Mouse (Mus musculus) thymus, adult 2 months (tissue): Measurements from ENCODE around the gene Creb3l1. TPM values are rescaled to one million over a fixed set of nuclear protein-coding genes. Genes with fewer than 3 reads are reported as not detected.

Experiments used
- DNase-seq: peaks from one replicate; pipeline ENCODE4 v3.0.0; 2021
- H3K27ac ChIP-seq: fragments of 200-500 bp; 2 replicates; pipeline ENCODE4 v1.5.1; 2012; ENCODE audit warnings: low read length, control low read depth; ENCODE audit not compliant: control insufficient read depth, insufficient read depth
- H3K27me3 ChIP-seq: fragments of 200-500 bp; 2 replicates; pipeline ENCODE4 v1.6.1; 2012; ENCODE audit warnings: mild to moderate bottlenecking, low read length, moderate library complexity, mixed read lengths; ENCODE audit not compliant: control insufficient read depth, insufficient read depth
- H3K36me3 ChIP-seq: fragments of 200-500 bp; 2 replicates; pipeline ENCODE4 v1.6.1; 2012; ENCODE audit warnings: mild to moderate bottlenecking, low read length, moderate library complexity; ENCODE audit not compliant: control insufficient read depth, insufficient read depth
- H3K4me1 ChIP-seq: fragments of 200-500 bp; replicated peaks from 2 replicates; pipeline ENCODE4 v1.6.1; 2012; ENCODE audit warnings: low read length; ENCODE audit not compliant: control insufficient read depth, insufficient read depth
- H3K4me3 ChIP-seq: fragments of 200-500 bp; 2 replicates; pipeline ENCODE4 v1.5.1; 2012; ENCODE audit warnings: mild to moderate bottlenecking, low read length, control low read depth, moderate library complexity; ENCODE audit not compliant: control insufficient read depth, insufficient read depth
- CTCF ChIP-seq: fragments of 200-500 bp; IDR thresholded peaks from 2 replicates; pipeline ENCODE4 v1.5.1; 2012; ENCODE audit warnings: mild to moderate bottlenecking, control low read depth, low read length, moderate library complexity, borderline replicate concordance; ENCODE audit not compliant: control insufficient read depth, poor library complexity, insufficient read depth; ENCODE audit errors: extremely low read depth
- POLR2A ChIP-seq: fragments of 200-500 bp; IDR thresholded peaks from 2 replicates; pipeline ENCODE4 v1.6.1; 2012; ENCODE audit warnings: mild to moderate bottlenecking, low read length, control low read depth, moderate library complexity; ENCODE audit not compliant: control insufficient read depth, poor library complexity, insufficient read depth; ENCODE audit errors: extremely low read depth
- WGBS: fragments of 180-500 bp; shearing (Covaris S2); methylation state at CpG from one replicate; pipeline ENCODE4 v1.1.7; 2018; 5-methylcytosine and 5-hydroxymethylcytosine counted together
- polyA plus RNA-seq: library from polyadenylated mRNA; depleted of rRNA; stranded (reverse); fragments of >200 nt; gene quantifications from 2 replicates; pipeline ENCODE4 v1.2.3, GENCODE M21; 2012

Creb3l1 gene
- polyA plus RNA-seq, 1 experiment: 1.8 TPM

GRCm38 (mm10) chr2:92047601-92048000 lies 23.3 kb upstream of the Creb3l1 start:
- WGBS: 59% methylated on average over 4 of the region's 4 CpGs
- H3K4me3 ChIP-seq: no peak overlapping the region
- H3K27me3 ChIP-seq: no peaks in the 10 kb centered on the region
- no peak for TF ChIP-seq POLR2A
- TF ChIP-seq CTCF: no peak
- H3K27ac ChIP-seq: no peak overlapping the region
- H3K36me3 ChIP-seq: no peaks in the 10 kb centered on the region
- H3K4me1 ChIP-seq: no peaks in the 10 kb centered on the region
- no peak for DNase-seq

GRCm38 (mm10) chr2:92043285-92043684 lies 19.0 kb upstream of the Creb3l1 start:
- Histone ChIP-seq H3K4me3 (no peak overlapping the region), H3K4me1 (no peaks in the 10 kb centered on the region), H3K27me3 (no peaks in the 10 kb centered on the region), H3K36me3 (no peaks in the 10 kb centered on the region), H3K27ac (no peak overlapping the region)
- WGBS: 97% methylated on average over 12 of the region's 12 CpGs
- no peak for DNase-seq
- no peak for TF ChIP-seq POLR2A
- TF ChIP-seq CTCF: no peak

GRCm38 (mm10) chr2:92041538-92041937 lies 17.2 kb upstream of the Creb3l1 start:
- Histone ChIP-seq H3K4me1 (no peaks in the 10 kb centered on the region), H3K27me3 (no peaks in the 10 kb centered on the region), H3K27ac (no peak overlapping the region), H3K4me3 (no peak overlapping the region), H3K36me3 (no peaks in the 10 kb centered on the region)
- WGBS: 77% methylated on average over 15 of the region's 15 CpGs
- no peak for TF ChIP-seq CTCF
- TF ChIP-seq POLR2A: no peak
- DNase-seq: no peak

GRCm38 (mm10) chr2:92034273-92034672 lies 10.0 kb upstream of the Creb3l1 start:
- peaks cover 3% of the 10 kb centered on the region for H3K4me1 ChIP-seq
- H3K27me3 ChIP-seq: no peaks in the 10 kb centered on the region
- DNase-seq: no peak
- no peak overlapping the region for H3K4me3 ChIP-seq
- no peaks in the 10 kb centered on the region for H3K36me3 ChIP-seq
- no peak for TF ChIP-seq CTCF
- TF ChIP-seq POLR2A: no peak
- WGBS: 69% methylated on average over 9 of the region's 9 CpGs
- H3K27ac ChIP-seq: no peak overlapping the region

- Histone ChIP-seq H3K27me3 (no peaks in the 10 kb centered on the region; the same call in 1 of the 2 replicates), H3K4me3 (no peak overlapping the region), H3K36me3 (no peaks in the 10 kb centered on the region), H3K4me1 (peaks cover 3% of the 10 kb centered on the region), H3K27ac (no peak overlapping the region)
- no peak for DNase-seq
- no peak for TF ChIP-seq POLR2A
- no peak for TF ChIP-seq CTCF
- WGBS: 94% methylated on average over 8 of the region's 8 CpGs
Measured at GRCm38 (mm10) chr2:92030554-92030953, 6.3 kb upstream of the Creb3l1 start.

GRCm38 (mm10) chr2:92029387-92030133 lies 5.3 kb upstream of the Creb3l1 start:
- H3K27ac ChIP-seq: no peak overlapping the region
- 76% methylated on average over 10 of the region's 10 CpGs for WGBS
- no peaks in the 10 kb centered on the region; the same call in 1 of the 2 replicates for H3K27me3 ChIP-seq
- TF ChIP-seq CTCF: no peak
- TF ChIP-seq POLR2A: no peak
- no peak for DNase-seq
- no peak overlapping the region for H3K4me3 ChIP-seq
- H3K36me3 ChIP-seq: no peaks in the 10 kb centered on the region
- peaks cover 3% of the 10 kb centered on the region for H3K4me1 ChIP-seq
